Mouse (Mus musculus) T-cell, adult 2 months (primary cell): Measurements from ENCODE around the gene Hs6st2.

Experiments
- DNase-seq: peaks from one replicate; pipeline ENCODE4 v3.0.0; 2022; ENCODE audit warnings: low spot score

Hs6st2 gene

DNA sequence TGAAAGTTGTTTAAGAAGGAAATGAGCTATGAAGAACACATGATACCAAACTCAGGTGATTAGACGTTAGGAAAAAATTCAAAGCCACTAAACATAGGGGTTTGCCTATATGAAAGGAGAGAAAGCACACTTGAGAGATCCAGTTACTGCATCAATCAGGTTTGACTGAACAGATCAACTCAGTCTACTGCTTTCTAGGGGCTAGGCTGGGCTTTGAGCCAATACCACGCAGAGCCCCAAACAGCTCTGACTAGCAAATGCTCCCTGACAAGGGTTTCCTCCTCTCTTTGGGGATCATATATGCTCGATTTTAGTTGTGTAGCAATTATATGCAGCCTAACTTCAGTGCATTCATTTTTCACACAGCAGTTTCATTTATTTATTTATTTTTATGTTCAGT lies 96.2 kb downstream of the Hs6st2 start:
- no peak for DNase-seq

DNA sequence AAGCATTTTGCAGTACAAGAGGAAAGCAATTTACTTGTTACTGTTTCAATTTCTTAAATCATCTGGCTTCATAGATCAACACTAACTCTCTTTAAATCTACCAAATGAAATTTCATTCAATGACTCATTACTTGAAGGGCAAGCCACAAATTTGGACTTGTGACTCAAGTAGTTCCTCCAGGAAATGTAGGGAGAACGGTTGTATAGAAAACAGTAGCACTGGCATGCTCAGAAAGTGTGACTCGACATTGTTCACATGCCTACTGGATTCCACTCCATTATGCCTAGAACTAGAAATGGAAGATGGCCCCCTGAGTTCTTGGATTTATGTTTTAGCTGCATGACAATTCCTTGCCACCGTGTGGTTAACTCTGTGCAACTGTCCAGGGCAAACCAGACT lies 100.0 kb downstream of the Hs6st2 start:
- no peak for DNase-seq

DNA sequence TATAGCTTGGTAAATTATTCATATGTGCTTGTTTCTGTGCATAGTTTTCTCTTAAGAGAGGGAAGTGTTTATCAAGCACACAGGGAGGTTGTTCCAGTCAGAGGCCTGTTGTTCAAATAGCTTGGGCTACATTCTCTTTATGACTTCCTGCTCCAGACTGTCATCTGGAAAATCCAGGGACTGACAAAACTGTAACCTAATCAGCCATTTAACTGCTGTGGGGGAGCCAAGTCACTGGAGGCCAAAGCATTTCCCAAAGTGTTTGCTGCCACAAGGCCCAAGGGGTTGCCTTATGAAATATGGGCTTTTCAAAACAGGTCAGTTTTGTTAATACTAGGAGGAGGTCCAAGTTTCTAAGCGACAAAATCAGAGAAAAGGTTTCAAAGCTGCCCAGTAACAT lies 119.8 kb downstream of the Hs6st2 start:
- DNase-seq: no peak

DNA sequence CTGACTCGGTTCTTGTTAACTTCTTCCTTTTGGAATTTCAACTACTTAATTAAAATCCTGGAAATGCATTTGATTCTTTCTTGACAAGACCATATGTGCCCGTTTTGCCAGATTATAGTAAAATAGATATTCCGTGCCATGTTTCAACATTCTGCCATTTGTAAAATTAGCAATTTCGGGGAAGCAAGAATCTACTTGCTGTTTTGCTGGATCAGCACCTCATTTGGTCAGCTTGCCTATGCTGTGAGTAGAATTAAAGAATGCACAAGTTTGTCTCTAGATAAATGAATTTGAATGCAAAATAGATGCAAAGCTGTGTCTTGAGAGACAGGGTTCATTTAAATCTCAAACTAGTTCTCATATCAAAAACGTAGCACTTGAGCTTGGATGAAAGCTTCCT lies 142.0 kb downstream of the Hs6st2 start:
- no peak for DNase-seq

DNA sequence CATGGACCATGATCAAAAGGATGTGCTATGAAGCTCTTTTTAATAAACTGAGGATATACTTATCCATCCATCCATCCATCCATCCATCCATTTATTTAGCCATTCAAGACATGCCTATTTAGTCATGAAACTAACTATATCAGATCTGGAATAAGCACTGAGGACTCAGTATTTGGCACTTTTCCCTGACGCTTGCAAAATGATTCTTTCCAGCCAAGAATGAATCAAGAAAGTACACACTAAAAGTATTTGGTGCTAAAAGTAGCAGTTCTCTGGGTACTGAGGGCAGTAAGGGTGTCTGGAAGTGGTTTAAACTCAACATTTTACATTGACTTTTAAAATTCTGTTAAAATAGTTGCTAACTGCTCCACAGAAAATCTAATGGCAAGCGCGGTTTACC lies 144.6 kb downstream of the Hs6st2 start:
- DNase-seq: no peak

DNA sequence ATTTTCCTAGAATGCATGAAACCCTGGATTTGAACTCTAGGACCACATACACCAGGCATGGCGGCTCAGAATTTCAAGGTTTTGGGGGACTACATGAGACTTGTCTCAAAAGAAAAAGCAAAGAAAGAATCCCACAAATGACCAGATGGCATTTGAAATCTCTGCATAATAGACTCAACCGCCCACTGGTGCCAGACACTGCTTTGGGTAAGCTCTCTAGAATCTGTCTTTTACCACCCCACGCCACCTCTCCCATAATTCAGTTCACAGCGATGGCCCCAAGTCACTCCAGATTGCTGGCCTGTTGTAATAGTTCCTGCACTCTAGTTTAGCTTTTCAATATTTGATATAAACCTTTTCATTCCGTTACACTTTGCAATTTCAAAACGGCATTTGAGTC lies 146.4 kb downstream of the Hs6st2 start:
- no peak for DNase-seq

DNA sequence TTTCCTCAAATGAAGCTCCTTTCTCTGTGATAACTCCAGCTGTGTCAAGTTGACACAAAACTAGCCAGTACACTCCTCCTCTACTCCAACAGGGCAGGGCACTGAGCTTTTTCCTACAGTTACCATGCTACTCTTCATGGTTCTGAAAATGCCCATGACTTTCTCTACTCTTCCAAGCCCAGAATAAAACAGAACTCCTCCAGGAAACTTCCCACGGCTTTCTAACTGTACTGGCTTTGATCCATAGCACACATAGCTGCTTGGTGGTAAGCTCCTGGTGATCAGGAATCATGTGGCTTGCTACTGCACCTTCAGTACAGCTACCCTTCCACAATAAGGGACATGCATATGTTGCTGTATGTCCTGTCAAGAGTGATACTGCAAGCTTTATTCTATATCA lies 150.5 kb downstream of the Hs6st2 start:
- no peak for DNase-seq

DNA sequence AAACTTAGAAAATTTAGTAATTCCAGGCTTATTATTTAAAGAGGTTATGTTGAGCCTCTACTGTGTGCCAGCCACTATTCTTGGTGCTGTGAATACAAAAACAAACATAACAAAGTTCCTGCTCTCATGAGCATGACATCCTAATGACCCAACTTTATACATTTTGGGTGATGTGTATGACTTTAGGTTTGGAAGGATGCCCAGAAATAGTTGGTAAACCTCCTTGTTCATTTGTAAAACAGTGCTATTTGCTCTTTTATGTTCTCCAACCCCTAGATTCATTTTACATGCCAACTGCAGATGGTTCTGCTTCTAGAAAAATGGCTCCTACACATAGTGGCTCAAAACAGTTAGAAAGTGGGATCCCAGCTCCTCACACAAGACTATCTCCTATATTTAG lies 153.1 kb downstream of the Hs6st2 start:
- no peak for DNase-seq

DNA sequence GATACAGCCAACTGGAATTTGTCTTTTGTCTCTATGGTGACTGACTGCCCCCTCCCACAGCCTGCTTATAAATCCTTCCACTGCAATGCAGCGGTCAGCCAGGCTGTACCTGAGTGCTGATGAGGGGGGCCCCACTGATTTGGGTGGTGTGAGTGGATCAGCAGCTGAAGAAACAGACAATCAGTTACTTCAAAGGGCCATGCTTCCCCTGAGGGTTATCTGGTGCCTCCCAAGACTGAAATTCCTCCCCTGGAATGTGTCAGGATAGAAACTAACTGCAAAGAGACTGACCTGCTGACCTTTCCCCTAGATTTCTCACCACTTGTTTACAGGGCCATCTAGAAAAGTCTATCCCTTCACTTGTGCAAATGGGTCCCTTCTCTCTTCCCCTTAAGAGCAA lies 166.8 kb downstream of the Hs6st2 start:
- DNase-seq: no peak

DNA sequence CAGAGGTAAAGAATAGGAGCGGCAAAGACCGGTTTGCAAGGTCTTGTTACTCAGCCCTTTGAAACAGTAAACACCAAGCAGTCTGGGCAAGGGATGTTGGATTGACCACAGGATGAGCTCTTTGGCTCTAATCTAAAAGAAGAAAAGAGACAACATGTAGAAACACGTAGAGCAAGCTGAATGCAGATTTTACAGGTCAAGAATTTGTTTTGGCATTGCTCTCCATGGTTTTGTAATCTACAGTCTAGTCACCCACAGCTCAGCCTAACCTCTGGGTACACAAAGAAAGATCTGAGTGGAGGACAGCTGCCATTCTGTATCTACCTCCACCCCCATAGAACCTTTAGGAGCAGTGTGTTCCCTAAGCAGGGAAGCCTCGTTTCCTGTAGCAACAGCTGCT lies 175.1 kb downstream of the Hs6st2 start:
- no peak for DNase-seq

DNA sequence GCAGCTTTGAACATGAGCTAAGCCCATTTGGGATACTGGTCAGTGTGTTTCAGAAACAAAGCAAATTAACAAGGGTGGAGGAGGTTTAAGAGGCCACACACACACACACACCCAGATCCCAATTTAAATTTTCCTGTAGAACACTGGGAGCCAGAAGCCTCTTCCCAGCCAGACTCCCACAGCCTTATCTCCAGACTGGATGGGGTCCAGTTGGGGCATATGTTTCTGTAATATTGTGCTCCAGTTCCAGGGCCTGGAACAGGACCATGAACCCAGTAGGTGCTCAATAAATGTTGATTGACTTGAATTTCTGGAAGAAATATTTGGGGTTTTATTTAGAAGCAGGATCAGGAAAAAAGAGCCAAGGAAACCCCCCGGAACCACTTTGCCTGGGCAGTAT lies 176.0 kb downstream of the Hs6st2 start:
- no peak for DNase-seq

DNA sequence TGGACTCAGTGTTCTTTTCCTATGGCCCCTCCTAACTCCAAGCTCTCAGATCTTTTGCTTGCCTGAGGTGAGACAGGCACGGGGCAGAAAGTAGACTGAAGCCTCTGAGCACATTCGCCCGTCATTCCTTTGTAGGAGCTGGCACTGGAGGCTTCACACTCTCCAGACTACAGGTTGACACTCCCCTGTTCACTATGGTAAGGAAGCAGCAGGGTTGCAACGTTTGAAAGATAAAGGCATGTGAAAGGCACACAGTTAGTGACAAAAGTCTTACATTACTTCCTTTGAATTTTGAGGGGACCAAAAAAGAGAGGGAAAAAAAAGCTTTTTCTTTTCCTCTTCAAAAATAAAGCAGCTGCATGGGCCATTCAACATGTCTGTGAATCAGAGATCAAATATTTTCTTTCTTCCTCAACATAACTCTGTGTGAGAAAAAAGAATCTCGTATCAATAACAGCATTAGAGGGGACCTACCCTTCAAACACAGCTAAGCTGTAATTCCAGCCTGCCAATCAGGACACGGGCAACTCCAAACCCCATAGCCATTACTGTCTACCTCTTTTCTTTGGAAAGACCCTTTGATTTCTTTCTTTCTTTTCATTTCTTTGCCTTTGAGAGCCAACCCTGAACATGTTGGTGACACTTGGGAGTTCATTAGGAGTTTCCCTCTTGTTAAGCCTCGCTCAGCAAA lies 177.7 kb downstream of the Hs6st2 start:
- no peak for DNase-seq

DNA sequence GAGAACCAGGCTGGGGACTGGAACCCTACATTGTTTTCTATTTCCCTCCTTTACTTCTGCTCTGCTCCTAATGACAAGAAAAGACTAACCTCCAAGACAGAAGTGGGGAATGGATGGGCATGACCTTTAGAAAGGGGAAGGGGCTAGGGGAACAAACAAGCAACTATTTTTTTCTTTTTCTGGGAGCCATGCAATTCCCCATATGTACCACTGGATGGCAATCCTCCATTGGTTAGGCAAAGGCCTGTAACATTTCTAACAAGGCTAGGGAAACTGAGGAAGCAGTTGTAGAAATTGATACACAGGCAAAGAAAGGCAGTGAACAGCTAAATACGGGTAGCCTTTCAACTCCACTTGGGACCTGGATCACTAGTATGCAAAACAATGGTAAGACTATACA lies 183.8 kb downstream of the Hs6st2 start:
- DNase-seq: no peak

DNA sequence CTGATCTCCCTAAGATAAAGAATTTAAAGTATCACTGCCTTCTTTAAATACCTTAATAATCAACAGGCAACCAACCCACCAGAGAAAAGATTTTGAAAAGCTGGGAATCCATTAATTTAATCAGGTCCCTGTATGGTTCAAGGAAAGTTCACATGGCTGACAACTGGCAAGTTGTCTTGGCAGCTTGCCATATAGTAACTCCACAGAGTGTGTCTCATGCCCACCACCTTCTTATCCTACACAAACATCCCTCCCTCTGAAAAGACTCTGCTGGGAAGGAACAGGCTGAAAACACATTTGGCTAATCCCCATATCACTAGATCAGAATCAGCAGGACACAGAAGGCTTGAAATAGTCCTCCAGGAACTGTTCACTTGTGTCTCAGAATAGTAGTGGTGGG lies 193.3 kb downstream of the Hs6st2 start:
- no peak for DNase-seq

DNA sequence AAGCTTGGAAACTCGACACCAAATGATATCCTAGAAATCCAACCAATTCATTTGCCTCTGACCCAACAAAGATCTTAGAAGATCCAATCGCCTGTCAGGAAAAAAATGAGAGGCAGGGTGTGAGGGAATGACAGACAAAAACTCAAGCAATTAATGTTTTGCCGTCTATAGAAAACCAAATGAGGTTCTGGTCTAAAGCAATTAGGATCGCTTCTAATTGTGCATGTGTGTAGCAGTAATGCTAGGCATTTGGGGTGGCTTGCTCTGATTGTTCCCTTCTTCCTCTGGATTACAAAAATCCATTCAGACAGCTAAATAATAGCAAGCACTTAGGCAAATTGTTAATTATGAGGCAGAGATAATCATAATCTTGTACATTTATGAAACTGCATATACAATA lies 212.2 kb downstream of the Hs6st2 start:
- no peak for DNase-seq

DNA sequence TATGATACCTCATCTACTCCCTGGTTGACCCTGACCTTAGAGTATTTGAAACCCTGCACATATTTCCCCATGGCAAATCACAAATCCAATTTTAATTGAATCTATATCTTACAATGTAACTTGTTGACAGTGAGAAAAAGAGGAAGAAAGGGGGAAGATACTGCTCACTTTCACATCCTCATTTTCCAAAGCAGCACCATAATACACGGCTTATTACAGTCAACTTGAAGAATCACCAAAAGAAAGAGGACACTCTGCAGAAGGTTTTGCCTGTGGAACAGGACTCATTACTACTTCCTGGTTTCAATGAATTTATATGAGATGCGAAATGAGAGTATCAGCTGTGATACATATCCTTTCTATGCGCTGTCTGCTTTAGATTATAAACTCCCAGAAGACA lies 220.2 kb downstream of the Hs6st2 start:
- no peak for DNase-seq

DNA sequence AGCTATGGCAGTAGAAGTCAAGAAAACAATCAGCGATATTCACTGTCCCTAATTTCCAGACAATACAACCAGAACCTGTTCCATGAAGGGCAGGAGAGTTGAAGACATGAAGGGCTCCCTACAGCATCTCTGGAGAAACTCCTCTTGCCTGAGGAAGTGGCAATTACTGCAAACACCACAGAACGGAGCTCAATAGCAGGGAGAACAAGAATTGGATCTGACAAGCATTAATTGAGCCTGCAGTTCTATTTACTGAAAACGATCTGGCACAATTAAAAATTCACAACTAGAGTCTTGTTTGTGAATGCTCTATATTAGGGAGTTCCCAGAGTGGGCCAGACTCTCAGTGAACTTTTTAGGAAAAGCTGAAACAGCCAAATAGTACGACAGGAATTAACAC lies 238.3 kb downstream of the Hs6st2 start:
- DNase-seq: no peak

DNA sequence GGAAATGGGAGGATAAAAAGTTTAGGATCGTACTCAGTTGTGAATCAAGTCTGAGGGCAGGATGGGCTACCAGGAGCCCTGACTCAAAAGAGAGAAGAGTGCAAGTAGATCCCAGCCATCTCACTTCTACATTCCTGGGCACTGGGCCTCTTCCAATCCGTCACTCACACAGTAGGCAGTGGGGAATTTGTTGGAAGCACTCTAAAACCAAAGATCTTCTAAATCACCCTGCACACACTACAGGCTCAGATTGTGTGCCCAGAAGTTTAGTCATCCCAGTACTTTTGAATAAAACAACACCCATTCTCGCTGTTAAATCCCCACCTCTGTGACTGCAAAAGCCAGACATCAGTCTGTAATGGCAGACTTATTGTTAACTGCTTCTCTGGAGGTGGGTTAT lies 249.9 kb downstream of the Hs6st2 start:
- DNase-seq: no peak

DNA sequence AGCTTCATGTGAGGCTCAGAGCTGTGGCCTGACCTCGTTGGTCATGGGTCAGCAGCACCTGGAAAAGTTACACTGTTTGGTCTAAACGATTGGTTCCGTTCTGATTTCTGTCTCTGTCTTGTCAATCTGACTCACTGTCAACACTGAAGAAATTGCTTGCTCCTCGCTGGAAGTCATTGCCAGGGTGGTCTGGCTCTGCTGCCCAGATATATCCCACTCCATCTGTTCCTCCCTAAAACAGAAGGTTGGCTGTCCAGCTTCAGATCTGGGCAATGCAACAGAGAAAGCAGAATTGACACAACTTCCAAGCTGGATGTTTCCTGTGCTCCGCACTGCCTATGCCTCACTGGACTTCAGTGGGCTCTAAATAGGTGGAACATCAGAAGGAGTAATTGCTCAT lies 256.6 kb downstream of the Hs6st2 start:
- DNase-seq: no peak

DNA sequence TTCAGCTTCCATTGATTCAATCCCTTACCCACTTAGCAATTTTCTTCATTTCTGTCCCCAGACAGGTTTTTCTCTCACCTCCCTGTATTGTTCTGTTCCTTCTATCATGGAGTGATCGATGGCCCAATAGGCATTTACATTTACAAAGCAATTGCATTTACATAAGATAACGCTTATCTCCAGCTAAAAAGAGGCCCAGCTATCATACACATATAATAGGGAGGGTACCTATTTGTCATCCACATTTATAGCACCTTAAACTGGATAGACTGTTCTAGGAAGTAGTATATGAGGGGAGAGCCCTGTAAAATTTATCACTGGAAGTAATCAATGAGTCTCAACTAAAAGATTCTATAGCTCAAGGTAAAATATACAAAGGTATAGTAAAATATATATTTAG lies 271.4 kb downstream of the Hs6st2 start:
- DNase-seq: no peak

DNA sequence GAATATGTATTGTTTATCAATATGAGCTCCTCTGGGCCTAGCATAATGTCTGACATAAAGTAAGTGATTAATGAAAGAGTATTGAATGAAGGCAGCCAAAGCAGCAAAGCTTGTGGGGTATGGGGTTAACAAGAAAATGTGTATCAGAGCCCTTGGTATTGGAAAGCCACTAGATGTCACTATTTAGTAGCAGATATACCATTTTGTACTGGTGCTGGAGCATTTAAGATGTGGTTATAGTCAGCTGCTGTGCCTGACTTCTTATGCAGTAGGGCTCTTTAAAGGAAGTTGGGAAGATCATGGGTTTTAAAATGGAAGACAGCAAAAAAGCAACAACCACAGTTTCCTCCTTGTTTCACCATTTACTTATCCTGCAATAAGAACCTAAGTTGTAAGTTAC lies 284.2 kb downstream of the Hs6st2 start:
- DNase-seq: no peak

DNA sequence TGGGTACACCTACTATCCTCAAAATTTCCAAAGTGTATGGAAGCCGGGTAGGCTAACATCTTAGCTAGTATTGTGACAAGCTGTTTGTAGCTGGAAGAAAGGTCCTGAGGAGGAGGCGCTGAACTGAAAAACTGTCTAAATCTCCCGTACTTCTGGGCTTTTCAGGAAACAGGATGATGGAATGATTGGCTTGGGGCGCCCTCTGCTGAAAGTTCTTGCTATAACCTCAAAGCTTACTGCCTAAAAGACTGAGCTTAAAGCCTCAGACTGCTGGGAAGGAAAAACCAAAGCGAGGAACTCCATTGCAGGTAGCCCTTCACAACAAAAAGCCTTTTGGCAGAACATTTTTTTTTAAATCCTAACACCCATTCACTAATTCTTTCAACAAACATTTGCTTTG lies 307.0 kb downstream of the Hs6st2 start:
- DNase-seq: peak; percentile 1

DNA sequence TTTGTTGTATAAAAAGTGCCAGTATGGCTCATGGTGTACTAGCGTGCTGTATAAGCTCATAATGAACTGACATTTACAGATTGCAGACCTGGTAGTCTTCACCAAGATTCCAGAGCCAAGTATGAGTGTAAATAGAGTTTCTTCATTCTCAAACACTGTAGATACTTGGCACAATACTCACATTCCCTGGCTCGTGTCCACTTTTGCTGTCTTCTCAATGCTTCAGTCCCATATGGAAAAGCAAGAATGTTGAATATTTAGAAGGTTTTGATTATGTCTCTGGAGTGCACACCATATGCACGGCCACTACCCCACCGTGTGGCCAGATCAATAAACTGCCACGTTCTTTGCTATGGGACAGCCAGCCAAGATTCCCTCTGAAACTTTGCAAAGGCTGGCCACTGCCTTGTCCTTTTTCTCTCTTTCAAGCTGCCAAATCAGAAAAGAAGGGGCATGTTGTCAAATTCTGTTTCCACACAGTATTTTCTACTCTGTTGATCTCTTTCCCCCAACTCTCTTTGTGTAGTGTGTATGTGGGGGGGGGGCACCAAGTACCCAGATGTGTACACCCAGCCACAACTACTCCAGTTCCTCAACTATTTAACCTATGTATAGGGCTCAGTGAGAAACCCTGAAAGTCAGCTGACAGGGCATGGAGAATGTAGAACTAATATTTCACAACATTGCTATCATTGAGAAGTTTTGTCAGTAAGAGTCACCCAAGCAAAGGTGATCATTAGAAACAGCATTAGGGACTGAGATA lies 309.0 kb downstream of the Hs6st2 start:
- no peak for DNase-seq

DNA sequence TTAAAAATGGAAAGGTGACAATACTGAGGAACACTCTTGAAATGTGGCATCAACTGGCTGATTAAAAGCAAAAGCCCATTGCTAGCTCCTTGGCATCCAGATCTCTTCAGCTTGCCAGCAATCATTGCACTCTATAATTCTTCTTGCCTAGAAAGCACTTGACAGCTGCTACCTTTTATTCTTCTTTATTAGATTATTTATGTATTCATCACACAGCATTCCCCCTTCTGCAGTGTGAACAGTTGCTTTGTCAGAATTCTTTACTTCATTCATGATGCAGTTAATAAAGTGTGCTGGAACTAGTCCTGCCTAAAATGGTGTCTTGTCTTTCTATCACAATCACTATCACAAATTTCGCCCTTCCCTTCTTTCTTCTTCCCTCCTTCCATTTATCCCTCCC lies 332.0 kb downstream of the Hs6st2 start:
- DNase-seq: no peak
